Mouse (Mus musculus) cerebellum, adult 2 months (tissue): ENCODE data around the gene Pdf.

ENCODE experiments used
- CTCF ChIP-seq: fragments of 200-500 bp; IDR thresholded peaks from 2 replicates; pipeline ENCODE4 v1.5.1; 2011; ENCODE audit warnings: low read depth, mild to moderate bottlenecking, control low read depth, low read length, moderate library complexity, borderline replicate concordance; ENCODE audit not compliant: insufficient read depth
- POLR2A ChIP-seq: fragments of 200-500 bp; IDR thresholded peaks from 2 replicates; pipeline ENCODE4 v1.6.1; 2011; ENCODE audit warnings: low read length, control low read depth, borderline replicate concordance; ENCODE audit not compliant: insufficient read depth

- no peak for TF ChIP-seq CTCF
- TF ChIP-seq POLR2A, result peak; percentile 74
These were observed 7.9 kb upstream of the Pdf start, which contains the start of the genes Cog8 and Nip7 for GRCm38 (mm10) chr8:107056076-107056972.
